Mouse (Mus musculus): ENCODE data around the gene R3hdm4.

Gene R3hdm4

GRCm38 (mm10) chr10:79942988-79943387 is 22.0 kb upstream of the R3hdm4 start:
- DNase-seq (ENCODE audit: low spot score in 2 of 2): no peak

- DNase-seq (ENCODE audit: low spot score in 2 of 2): peak in 1 of 2 experiments; percentile 82
These were observed 19.7 kb upstream of the R3hdm4 start for GRCm38 (mm10) chr10:79940749-79941148.

GRCm38 (mm10) chr10:79937775-79938526 is 16.9 kb upstream of the R3hdm4 start:
- DNase-seq (ENCODE audit: low spot score in 2 of 2): peak in 1 of 2 experiments; percentile 48

- DNase-seq (ENCODE audit: low spot score in 2 of 2): peak; percentile 89 to 92
These were observed 16.0 kb upstream of the R3hdm4 start for GRCm38 (mm10) chr10:79936911-79937441.

GRCm38 (mm10) chr10:79936284-79936910 is 15.4 kb upstream of the R3hdm4 start:
- no peak for DNase-seq (ENCODE audit: low spot score in 2 of 2)

- DNase-seq (ENCODE audit: low spot score in 2 of 2): no peak
These were observed 14.0 kb upstream of the R3hdm4 start for GRCm38 (mm10) chr10:79934794-79935569.

GRCm38 (mm10) chr10:79934272-79934721 is 13.3 kb upstream of the R3hdm4 start:
- peak in 1 of 2 experiments; percentile 50 for DNase-seq (ENCODE audit: low spot score in 2 of 2)

GRCm38 (mm10) chr10:79933861-79934260 is 12.9 kb upstream of the R3hdm4 start:
- DNase-seq (ENCODE audit: low spot score in 2 of 2): no peak

GRCm38 (mm10) chr10:79933145-79933679 is 12.2 kb upstream of the R3hdm4 start:
- DNase-seq (ENCODE audit: low spot score in 2 of 2): peak in 1 of 2 experiments; percentile 52

GRCm38 (mm10) chr10:79932736-79933135 is 11.7 kb upstream of the R3hdm4 start:
- no peak for DNase-seq (ENCODE audit: low spot score in 2 of 2)

GRCm38 (mm10) chr10:79931797-79932196 is 10.8 kb upstream of the R3hdm4 start:
- DNase-seq (ENCODE audit: low spot score in 2 of 2): no peak

GRCm38 (mm10) chr10:79930826-79931186 is 9.8 kb upstream of the R3hdm4 start:
- DNase-seq (ENCODE audit: low spot score in 2 of 2): no peak

- DNase-seq (ENCODE audit: low spot score in 2 of 2): no peak
These were observed 9.2 kb upstream of the R3hdm4 start for GRCm38 (mm10) chr10:79929967-79930825.

- no peak for DNase-seq (ENCODE audit: low spot score in 2 of 2)
These were observed 8.1 kb upstream of the R3hdm4 start for GRCm38 (mm10) chr10:79928907-79929701.

GRCm38 (mm10) chr10:79928030-79928694 is 7.2 kb upstream of the R3hdm4 start:
- peak in 1 of 2 experiments; percentile 57 for DNase-seq (ENCODE audit: low spot score in 2 of 2)

- DNase-seq (ENCODE audit: low spot score in 2 of 2): peak; percentile 71 to 73
These were observed 6.5 kb upstream of the R3hdm4 start for GRCm38 (mm10) chr10:79927324-79928029.

GRCm38 (mm10) chr10:79926491-79927323 is 5.7 kb upstream of the R3hdm4 start, which contains the start of gene Arid3a:
Gene Arid3a (plus strand): TSS chr10:79927043.
- peak; percentile 87 to 90 for DNase-seq (ENCODE audit: low spot score in 2 of 2)

All from spleen, postnatal 10 days (tissue).